Comparison of ENCODE assay signal across 8 mouse cellular contexts in the genomic region with DNA sequence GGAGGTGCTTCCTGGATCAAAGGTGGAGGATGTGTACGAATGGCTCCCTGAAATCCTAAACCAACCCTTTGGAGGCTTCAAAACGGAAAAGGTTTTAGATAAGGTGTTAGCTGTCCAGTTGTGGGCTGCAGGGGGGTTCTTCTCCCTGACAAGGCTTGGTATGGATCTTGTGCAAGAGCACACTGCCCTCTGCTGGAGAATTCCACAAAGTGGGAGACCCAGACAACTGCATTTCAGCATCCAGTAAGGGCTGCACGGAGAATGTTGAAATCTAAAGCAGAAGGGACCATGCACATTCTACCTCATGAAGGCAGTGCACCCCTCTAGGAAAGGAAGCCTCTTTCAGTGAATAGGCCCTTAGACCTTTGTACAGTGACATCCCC.
DNase-seq lines count a peak whose midpoint lies in the region; ATAC-seq and TF ChIP-seq lines count a peak whose summit lies in the region.

No protein-coding gene starts in this region.

- no peak overlapping the region for H3K4me2 ChIP-seq in hindbrain, postnatal 0 days (ENCODE audit: low read depth, low read length)

- WGBS in heart, adult 2 months, result 3% methylated on average over 3 of the region's 3 CpGs
- WGBS in forebrain, embryonic 10.5 days, result 23% methylated on average over 3 of the region's 3 CpGs
- WGBS in hindbrain, postnatal 0 days, result 18% methylated on average over 3 of the region's 3 CpGs

- TF ChIP-seq EP300 in heart, adult 2 months (IDR thresholded peaks at IDR 0.05; ENCODE audit: insufficient read depth, low read depth, low read length), result 0 out of 2 replicates have a peak, but pooled peaks have one; percentile 36

- peak; percentile 81; the same call in 1 of the 2 replicates for ATAC-seq in hindbrain, postnatal 0 days
- peak; percentile 79 for ATAC-seq in megakaryocyte-erythroid progenitor cell, adult 5-6 weeks (replicated peaks; ENCODE audit: low FRiP score, low TSS enrichment, poor library complexity, severe bottlenecking)

- no peak overlapping the region for H3K9ac ChIP-seq in heart, adult 2 months (ENCODE audit: low read depth, low read length)
- H3K9ac ChIP-seq in hindbrain, postnatal 0 days (replicated peaks; ENCODE audit: low read length), result no peak overlapping the region

- H3K79me2 ChIP-seq in heart, adult 2 months (replicated peaks; ENCODE audit: control insufficient read depth, insufficient read depth, low read length), result no peaks in the 10 kb centered on the region

- DNase-seq in heart, adult 2 months, result peak in 1 of 2 experiments; percentile 40
- DNase-seq in heart, adult 11 months, result no peak
- peak; percentile 50 for DNase-seq in c-Kit-positive CD71-negative TER-119-negative erythroid progenitor cells, embryonic 14.5 days (ENCODE audit: low read depth)
- peak; percentile 40 for DNase-seq in forebrain, embryonic 10.5 days (ENCODE audit: extremely low spot score, low spot score)
- peak; percentile 88 for DNase-seq in hindbrain, postnatal 0 days (ENCODE audit: low spot score)
- peak; percentile 32 to 37 for DNase-seq in left cerebral cortex, adult 8-10 months (ENCODE audit: low spot score in 2 of 2)
- DNase-seq in skeletal muscle tissue, adult 2 months (ENCODE audit: low read depth, low spot score), result peak; percentile 34

- H3K27ac ChIP-seq in heart, adult 2 months, result no peak overlapping the region
- no peak overlapping the region for H3K27ac ChIP-seq in forebrain, embryonic 10.5 days
- H3K27ac ChIP-seq in hindbrain, postnatal 0 days, result no peak overlapping the region

- no peaks in the 10 kb centered on the region for H3K27me3 ChIP-seq in heart, adult 2 months (ENCODE audit: control insufficient read depth, insufficient read depth, low read length)
- no peaks in the 10 kb centered on the region for H3K27me3 ChIP-seq in forebrain, embryonic 10.5 days (ENCODE audit: poor library complexity, severe bottlenecking)
- no peaks in the 10 kb centered on the region for H3K27me3 ChIP-seq in hindbrain, postnatal 0 days (ENCODE audit: insufficient read depth, low read length)

- TF ChIP-seq CTCF in heart, adult 2 months (IDR thresholded peaks at IDR 0.05), result peak; percentile 88
- TF ChIP-seq CTCF in hindbrain, postnatal 0 days (IDR thresholded peaks at IDR 0.05; ENCODE audit: low read depth), result peak; percentile 89

- no peaks in the 10 kb centered on the region for H3K9me3 ChIP-seq in forebrain, embryonic 10.5 days
- H3K9me3 ChIP-seq in hindbrain, postnatal 0 days (ENCODE audit: low read length), result no peaks in the 10 kb centered on the region

- TF ChIP-seq POLR2A in heart, adult 2 months (IDR thresholded peaks at IDR 0.05; ENCODE audit: insufficient read depth, low read depth, low read length), result no peak

- intact Hi-C loops in heart, adult 2 months (cut with DNase I), result loop anchor here (2.0 kb wide), 2 partner anchors 51 to 381 kb away; no protein-coding TSS in a partner anchor

- H3K4me3 ChIP-seq in heart, adult 2 months, result no peak overlapping the region
- no peak overlapping the region for H3K4me3 ChIP-seq in forebrain, embryonic 10.5 days
- H3K4me3 ChIP-seq in hindbrain, postnatal 0 days (ENCODE audit: low read length), result no peak overlapping the region

- no peaks in the 10 kb centered on the region for H3K4me1 ChIP-seq in heart, adult 2 months (ENCODE audit: control insufficient read depth, insufficient read depth, low read length)
- peaks cover 2% of the 10 kb centered on the region; the same call in 1 of the 2 replicates for H3K4me1 ChIP-seq in forebrain, embryonic 10.5 days
- H3K4me1 ChIP-seq in hindbrain, postnatal 0 days (ENCODE audit: insufficient read depth, low read length), result no peaks in the 10 kb centered on the region; the same call in 1 of the 2 replicates

- no peaks in the 10 kb centered on the region for H3K36me3 ChIP-seq in heart, adult 2 months (ENCODE audit: control insufficient read depth, insufficient read depth, low read length)
- H3K36me3 ChIP-seq in forebrain, embryonic 10.5 days (replicated peaks), result no peaks in the 10 kb centered on the region
- H3K36me3 ChIP-seq in hindbrain, postnatal 0 days (ENCODE audit: insufficient read depth, low read length), result no peaks in the 10 kb centered on the region
